Comparison of ENCODE assay signal across 8 mouse cellular contexts in genomic region chr6:118197440-118197975, GRCm38 (mm10). TPM values are rescaled to one million over a fixed set of nuclear protein-coding genes. Genes with fewer than 3 reads are reported as not detected.
DNase-seq lines count a peak whose midpoint lies in the region; ATAC-seq and TF ChIP-seq lines count a peak whose summit lies in the region.

TSS of gene Ret (minus strand) at chr6:118197718.

- H3K4me2 ChIP-seq in limb, embryonic 14.5 days (replicated peaks; ENCODE audit: low read depth, low read length, severe bottlenecking): peak within 1 kb of the TSS; percentile 100
- H3K4me2 ChIP-seq in stomach, postnatal 0 days (replicated peaks; ENCODE audit: low read depth): peak within 1 kb of the TSS; percentile 99

- peak; percentile 54 to 61 for DNase-seq in cerebellum, postnatal 10 days
- DNase-seq in cerebellum, postnatal 36 days: no peak
- DNase-seq in thymus, adult 2 months: no peak
- DNase-seq in thymus, postnatal 4 days: no peak
- no peak for DNase-seq in limb, embryonic 14.5 days (ENCODE audit: low spot score)
- DNase-seq in stomach, postnatal 0 days (ENCODE audit: low spot score): no peak
- DNase-seq in natural killer cell, adult 2 months (ENCODE audit: low spot score in 2 of 2): no peak
- no peak for DNase-seq in kidney, adult 8-10 months

- TF ChIP-seq EP300 in stomach, postnatal 0 days (optimal IDR thresholded peaks at IDR 0.05): no peak

- H3K9me3 ChIP-seq in limb, embryonic 14.5 days (ENCODE audit: control insufficient read depth, low read length): no peaks in the 10 kb centered on the region
- no peaks in the 10 kb centered on the region for H3K9me3 ChIP-seq in stomach, postnatal 0 days (ENCODE audit: control insufficient read depth, low read length)

- no peak for TF ChIP-seq POLR2A in thymus, adult 2 months (IDR thresholded peaks at IDR 0.05; ENCODE audit: control insufficient read depth, extremely low read depth, insufficient read depth, low read length, poor library complexity)
- no peak for TF ChIP-seq POLR2A in limb, embryonic 14.5 days (IDR thresholded peaks at IDR 0.05; ENCODE audit: borderline replicate concordance, extremely low read depth, insufficient read depth, insufficient read length)

- H3K4me3 ChIP-seq in thymus, adult 2 months (ENCODE audit: control insufficient read depth, insufficient read depth, low read length): 0 out of 2 replicates have a peak within 1 kb of the TSS, but pooled peaks have one; percentile 5
- peak within 1 kb of the TSS; percentile 60 for H3K4me3 ChIP-seq in limb, embryonic 14.5 days (replicated peaks; ENCODE audit: low read length)
- H3K4me3 ChIP-seq in stomach, postnatal 0 days (ENCODE audit: low read depth, low read length): peak within 1 kb of the TSS; percentile 57

- no peak for ATAC-seq in limb, embryonic 14.5 days (ENCODE audit: low FRiP score, low read depth)
- no peak for ATAC-seq in stomach, postnatal 0 days (ENCODE audit: low FRiP score, low TSS enrichment)

- no peaks in the 10 kb centered on the region for H3K4me1 ChIP-seq in thymus, adult 2 months (replicated peaks; ENCODE audit: control insufficient read depth, insufficient read depth, low read length)
- no peaks in the 10 kb centered on the region for H3K4me1 ChIP-seq in limb, embryonic 14.5 days (ENCODE audit: control insufficient read depth, insufficient read depth, low read length)
- 0 out of 2 replicates have a peak, but pooled peaks cover 2% of the 10 kb centered on the region for H3K4me1 ChIP-seq in stomach, postnatal 0 days (replicated peaks; ENCODE audit: control insufficient read depth, insufficient read depth)

- no peak within 1 kb of the TSS for H3K27ac ChIP-seq in thymus, adult 2 months (ENCODE audit: control insufficient read depth, insufficient read depth, low read length)
- no peak within 1 kb of the TSS for H3K27ac ChIP-seq in limb, embryonic 14.5 days (replicated peaks; ENCODE audit: low read depth, low read length)
- no peak within 1 kb of the TSS for H3K27ac ChIP-seq in stomach, postnatal 0 days (replicated peaks)

- peaks cover 2% of the 10 kb centered on the region; the same call in 1 of the 2 replicates for H3K27me3 ChIP-seq in thymus, adult 2 months (ENCODE audit: control insufficient read depth, insufficient read depth, low read length)
- peaks cover 53% of the 10 kb centered on the region for H3K27me3 ChIP-seq in limb, embryonic 14.5 days (ENCODE audit: control insufficient read depth, insufficient read depth, low read length)
- H3K27me3 ChIP-seq in stomach, postnatal 0 days (ENCODE audit: control insufficient read depth, insufficient read depth, low read length): peaks cover 14% of the 10 kb centered on the region

- no peaks in the 10 kb centered on the region for H3K36me3 ChIP-seq in thymus, adult 2 months (ENCODE audit: control insufficient read depth, insufficient read depth, low read length)
- no peaks in the 10 kb centered on the region for H3K36me3 ChIP-seq in limb, embryonic 14.5 days (ENCODE audit: control insufficient read depth, insufficient read depth, low read length)
- H3K36me3 ChIP-seq in stomach, postnatal 0 days (ENCODE audit: control insufficient read depth, insufficient read depth, low read length): no peaks in the 10 kb centered on the region

- TF ChIP-seq CTCF in thymus, adult 2 months (IDR thresholded peaks at IDR 0.05; ENCODE audit: borderline replicate concordance, control insufficient read depth, extremely low read depth, insufficient read depth, low read length, poor library complexity): no peak
- no peak for TF ChIP-seq CTCF in stomach, postnatal 0 days (IDR thresholded peaks at IDR 0.05; ENCODE audit: low read depth)

- 3% methylated on average over 26 of the region's 26 CpGs for WGBS in thymus, adult 2 months
- WGBS in limb, embryonic 14.5 days: 1% methylated on average over 21 of the region's 26 CpGs
- 1% methylated on average over 25 of the region's 26 CpGs for WGBS in stomach, postnatal 0 days

- peak within 1 kb of the TSS; percentile 46; the same call in 1 of the 2 replicates for H3K9ac ChIP-seq in limb, embryonic 14.5 days (ENCODE audit: low read depth, low read length, severe bottlenecking)
- H3K9ac ChIP-seq in stomach, postnatal 0 days (ENCODE audit: low read length): peak within 1 kb of the TSS; percentile 35

RNA-seq across cellular contexts. Expression of gene Ret, which starts in this region (rescaled TPM):
- 1.2 and 1.3 TPM in 2 replicates for polyA plus RNA-seq in thymus, adult 2 months (2012; rRNA removed)
- polyA plus RNA-seq in limb, embryonic 14.5 days (2012; rRNA removed): 0.79 and 0.91 TPM in 2 replicates
- 0.50 and 0.51 TPM in 2 replicates for polyA plus RNA-seq in limb, embryonic 14.5 days (2014; fragmentation: Nextera tagmentation; extraction: Ambion mirVana)
- 5.0 and 5.5 TPM in 2 replicates for polyA plus RNA-seq in stomach, postnatal 0 days (2015; fragmentation: Nextera tagmentation; extraction: Ambion mirVana)

Comparison
In these comparisons a context has a peak if more than half of its experiments do, and no peak if none do; other contexts are left out.
1. DNase-seq: peak in cerebellum, postnatal 10 days (2 of 2); none in cerebellum, postnatal 36 days (0 of 2), thymus, adult 2 months (single experiment), thymus, postnatal 4 days (single experiment), limb, embryonic 14.5 days (single experiment), stomach, postnatal 0 days (single experiment), natural killer cell, adult 2 months (0 of 2) and kidney, adult 8-10 months (0 of 2).
2. H3K4me3 ChIP-seq: peak in every context shown above with its lines; median percentile 60 in limb, embryonic 14.5 days; 57 in stomach, postnatal 0 days; 5 in thymus, adult 2 months.